Mouse (Mus musculus): ENCODE results near the gene D330020A13Rik. TPM values are rescaled to one million over a fixed set of nuclear protein-coding genes. Genes with fewer than 3 reads are reported as not detected.

The D330020A13Rik gene
- polyA plus RNA-seq, 1 experiment = 0.06 TPM

- peaks cover 6% of the 10 kb centered on the region for H3K27me3 ChIP-seq (ENCODE audit: control insufficient read depth, insufficient read depth, insufficient read length)
- TF ChIP-seq MAX (IDR thresholded peaks at IDR 0.05; ENCODE audit: low read depth) = no peak
- no peak for TF ChIP-seq MYOG (IDR thresholded peaks at IDR 0.05; ENCODE audit: control insufficient read depth in 1 of 3, insufficient read depth in 1 of 3, insufficient read length in 2 of 3, low read depth in 2 of 3)
- TF ChIP-seq CEBPB (IDR thresholded peaks at IDR 0.05; ENCODE audit: insufficient read depth, poor library complexity, severe bottlenecking) = no peak
- no peak for TF ChIP-seq TCF12 (IDR thresholded peaks at IDR 0.05; ENCODE audit: insufficient read depth, poor library complexity, severe bottlenecking)
- TF ChIP-seq E2F4 (IDR thresholded peaks at IDR 0.05; ENCODE audit: insufficient read depth) = no peak
- no peak for TF ChIP-seq TCF3 (IDR thresholded peaks at IDR 0.05; ENCODE audit: insufficient read length, low read depth)
- no peak for TF ChIP-seq SRF (IDR thresholded peaks at IDR 0.05; ENCODE audit: control insufficient read depth, insufficient read length, low read depth)
- no peak for TF ChIP-seq REST (IDR thresholded peaks at IDR 0.05; ENCODE audit: insufficient read depth, insufficient read length)
- no peak for TF ChIP-seq POLR2AphosphoS2 (IDR thresholded peaks at IDR 0.05; ENCODE audit: insufficient read length, low read depth)
- H3K4me3 ChIP-seq = no peak overlapping the region
- no peak overlapping the region for H3ac ChIP-seq (ENCODE audit: control insufficient read depth, insufficient read length)
- no peak overlapping the region for H3K4me2 ChIP-seq (ENCODE audit: low read depth)
- no peaks in the 10 kb centered on the region for H3K36me3 ChIP-seq (ENCODE audit: control insufficient read depth, insufficient read depth)
- no peaks in the 10 kb centered on the region for H3K79me2 ChIP-seq (ENCODE audit: control insufficient read depth, insufficient read depth)
Observed at GRCm38 (mm10) chr6:120254640-120255039, 39.5 kb upstream of the D330020A13Rik start.

- Histone ChIP-seq H3K4me3 (no peak overlapping the region), H3K27me3 (ENCODE audit: control insufficient read depth, insufficient read depth, insufficient read length) (peaks cover 6% of the 10 kb centered on the region), H3K4me2 (ENCODE audit: low read depth) (no peak overlapping the region), H3K36me3 (ENCODE audit: control insufficient read depth, insufficient read depth) (no peaks in the 10 kb centered on the region), H3K79me2 (ENCODE audit: control insufficient read depth, insufficient read depth) (no peaks in the 10 kb centered on the region), H3ac (ENCODE audit: control insufficient read depth, insufficient read length) (no peak overlapping the region)
- TF ChIP-seq MYOG (IDR thresholded peaks at IDR 0.05; ENCODE audit: control insufficient read depth in 1 of 3, insufficient read depth in 1 of 3, insufficient read length in 2 of 3, low read depth in 2 of 3) (no peak), SRF (IDR thresholded peaks at IDR 0.05; ENCODE audit: control insufficient read depth, insufficient read length, low read depth) (no peak), CEBPB (IDR thresholded peaks at IDR 0.05; ENCODE audit: insufficient read depth, poor library complexity, severe bottlenecking) (no peak), USF1 (IDR thresholded peaks at IDR 0.05; ENCODE audit: low read depth) (no peak), MAX (IDR thresholded peaks at IDR 0.05; ENCODE audit: low read depth) (no peak), POLR2A (IDR thresholded peaks at IDR 0.05; ENCODE audit: insufficient read length, low read depth) (no peak), MYOD1 (IDR thresholded peaks at IDR 0.05; ENCODE audit: control insufficient read depth in 1 of 3, insufficient read length in 2 of 3, low read depth in 2 of 3) (no peak), TCF3 (IDR thresholded peaks at IDR 0.05; ENCODE audit: insufficient read length, low read depth) (no peak), TCF12 (IDR thresholded peaks at IDR 0.05; ENCODE audit: insufficient read depth, poor library complexity, severe bottlenecking) (no peak), E2F4 (IDR thresholded peaks at IDR 0.05; ENCODE audit: insufficient read depth) (no peak), REST (IDR thresholded peaks at IDR 0.05; ENCODE audit: insufficient read depth, insufficient read length) (no peak), POLR2AphosphoS2 (IDR thresholded peaks at IDR 0.05; ENCODE audit: insufficient read length, low read depth) (no peak)
Observed at GRCm38 (mm10) chr6:120255144-120255543, 39.0 kb upstream of the D330020A13Rik start.

GRCm38 (mm10) chr6:120255701-120256100, 38.5 kb upstream of the D330020A13Rik start:
- Histone ChIP-seq H3K36me3 (ENCODE audit: control insufficient read depth, insufficient read depth) (no peaks in the 10 kb centered on the region), H3K79me2 (ENCODE audit: control insufficient read depth, insufficient read depth) (no peaks in the 10 kb centered on the region), H3K4me2 (ENCODE audit: low read depth) (no peak overlapping the region), H3K4me3 (no peak overlapping the region), H3K27me3 (ENCODE audit: control insufficient read depth, insufficient read depth, insufficient read length) (peaks cover 6% of the 10 kb centered on the region), H3ac (ENCODE audit: control insufficient read depth, insufficient read length) (no peak overlapping the region)
- peak in 1 of 3 experiments; percentile 3 for TF ChIP-seq MYOD1 (IDR thresholded peaks at IDR 0.05; ENCODE audit: control insufficient read depth in 1 of 3, insufficient read length in 2 of 3, low read depth in 2 of 3)
- no peak for TF ChIP-seq REST (IDR thresholded peaks at IDR 0.05; ENCODE audit: insufficient read depth, insufficient read length)

DNA sequence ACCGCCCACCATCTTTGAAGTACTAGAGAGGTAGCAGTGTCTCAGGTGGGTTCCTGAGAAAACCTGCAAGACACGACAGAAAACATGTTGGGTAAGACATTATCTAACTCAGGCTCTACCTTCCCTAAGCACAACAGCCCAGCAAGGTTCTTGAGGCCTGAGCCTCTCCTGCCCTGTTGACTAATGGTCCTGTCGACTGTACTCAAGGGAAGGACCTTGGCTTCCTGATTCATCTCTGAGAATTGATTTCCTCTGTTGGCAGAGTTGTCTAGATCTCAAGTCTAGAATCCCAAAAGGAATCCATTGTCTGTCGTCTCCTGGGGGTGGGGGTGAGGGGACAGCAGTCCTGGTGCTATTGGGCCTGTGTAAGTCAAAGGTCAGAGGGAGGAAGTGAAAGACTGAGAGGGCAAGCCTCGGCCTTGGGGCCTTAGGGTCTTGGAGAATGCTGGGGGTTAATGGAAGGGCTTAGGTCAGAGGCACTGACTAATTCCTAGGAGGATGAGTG, 37.7 kb upstream of the D330020A13Rik start:
- no peak overlapping the region for H3ac ChIP-seq (ENCODE audit: control insufficient read depth, insufficient read length)
- peaks cover 6% of the 10 kb centered on the region for H3K27me3 ChIP-seq (ENCODE audit: control insufficient read depth, insufficient read depth, insufficient read length)
- TF ChIP-seq SRF (IDR thresholded peaks at IDR 0.05; ENCODE audit: control insufficient read depth, insufficient read length, low read depth) (no peak), POLR2A (IDR thresholded peaks at IDR 0.05; ENCODE audit: insufficient read length, low read depth) (no peak), USF1 (IDR thresholded peaks at IDR 0.05; ENCODE audit: low read depth) (no peak), REST (IDR thresholded peaks at IDR 0.05; ENCODE audit: insufficient read depth, insufficient read length) (no peak), TCF3 (IDR thresholded peaks at IDR 0.05; ENCODE audit: insufficient read length, low read depth) (no peak), MAX (IDR thresholded peaks at IDR 0.05; ENCODE audit: low read depth) (no peak), CEBPB (IDR thresholded peaks at IDR 0.05; ENCODE audit: insufficient read depth, poor library complexity, severe bottlenecking) (no peak), E2F4 (IDR thresholded peaks at IDR 0.05; ENCODE audit: insufficient read depth) (no peak), TCF12 (IDR thresholded peaks at IDR 0.05; ENCODE audit: insufficient read depth, poor library complexity, severe bottlenecking) (no peak)

GRCm38 (mm10) chr6:120259481-120259880, 34.7 kb upstream of the D330020A13Rik start:
- H3K4me2 ChIP-seq (ENCODE audit: low read depth) = no peak overlapping the region
- no peak overlapping the region for H3ac ChIP-seq (ENCODE audit: control insufficient read depth, insufficient read length)
- no peaks in the 10 kb centered on the region for H3K79me2 ChIP-seq (ENCODE audit: control insufficient read depth, insufficient read depth)
- no peak for TF ChIP-seq MYOD1 (IDR thresholded peaks at IDR 0.05; ENCODE audit: control insufficient read depth in 1 of 3, insufficient read length in 2 of 3, low read depth in 2 of 3)
- no peak for TF ChIP-seq MAX (IDR thresholded peaks at IDR 0.05; ENCODE audit: low read depth)
- no peak for TF ChIP-seq SRF (IDR thresholded peaks at IDR 0.05; ENCODE audit: control insufficient read depth, insufficient read length, low read depth)
- TF ChIP-seq MYOG (IDR thresholded peaks at IDR 0.05; ENCODE audit: control insufficient read depth in 1 of 3, insufficient read depth in 1 of 3, insufficient read length in 2 of 3, low read depth in 2 of 3) = no peak
- no peaks in the 10 kb centered on the region for H3K36me3 ChIP-seq (ENCODE audit: control insufficient read depth, insufficient read depth)
- H3K27me3 ChIP-seq (ENCODE audit: control insufficient read depth, insufficient read depth, insufficient read length) = no peaks in the 10 kb centered on the region
- H3K4me3 ChIP-seq = no peak overlapping the region

More for the DNA sequence above, 37.7 kb upstream of the D330020A13Rik start:
- Histone ChIP-seq H3K4me2 (ENCODE audit: low read depth) (no peak overlapping the region), H3K4me3 (no peak overlapping the region), H3K36me3 (ENCODE audit: control insufficient read depth, insufficient read depth) (no peaks in the 10 kb centered on the region), H3K79me2 (ENCODE audit: control insufficient read depth, insufficient read depth) (no peaks in the 10 kb centered on the region)
